Mouse (Mus musculus): ENCODE data around the gene Hspb1.

DNA sequence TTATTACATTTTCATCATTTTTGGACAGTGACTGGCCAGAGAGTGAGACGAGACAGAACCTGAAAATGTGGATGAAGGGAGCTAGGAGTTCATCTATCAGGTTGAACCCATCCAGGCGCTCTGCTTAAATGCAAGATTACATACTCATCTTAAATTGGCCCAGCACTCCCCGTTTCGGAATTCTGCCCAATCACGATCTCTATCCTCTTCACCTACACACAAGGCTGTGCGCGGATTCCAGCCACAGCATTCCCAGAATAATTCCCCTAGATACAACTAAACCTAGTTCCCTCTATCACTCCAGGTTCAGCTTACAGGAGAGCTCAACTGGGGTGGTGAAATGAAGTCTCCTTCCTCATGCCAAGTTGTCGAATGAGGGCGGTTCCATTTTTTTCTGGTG is 43.8 kb downstream of the Hspb1 start:
- no peak for TF ChIP-seq CTCF (conservative IDR thresholded peaks at IDR 0.05 in 1 of 2, IDR thresholded peaks at IDR 0.05 in 1 of 2; ENCODE audit: low read depth in 2 of 2, low read length in 2 of 2)
- TF ChIP-seq SMC3 (IDR thresholded peaks at IDR 0.05; ENCODE audit: low read depth, low read length): no peak
- TF ChIP-seq POLR2A (IDR thresholded peaks at IDR 0.05; ENCODE audit: low read depth, low read length): no peak
- no peak for TF ChIP-seq ZNF384 (IDR thresholded peaks at IDR 0.05; ENCODE audit: low read depth, low read length)
- no peak for TF ChIP-seq CHD1 (IDR thresholded peaks at IDR 0.05; ENCODE audit: low read depth, low read length)
- TF ChIP-seq TCF12 (IDR thresholded peaks at IDR 0.05; ENCODE audit: low read depth, low read length): no peak
- no peak for TF ChIP-seq USF1 (IDR thresholded peaks at IDR 0.05; ENCODE audit: low read depth, low read length)
- TF ChIP-seq MAFK (IDR thresholded peaks at IDR 0.05; ENCODE audit: insufficient replicate concordance, low read length): no peak

Data from CH12.LX (cell line).